5 mouse cellular contexts compared by ENCODE assay signal in the genomic region with DNA sequence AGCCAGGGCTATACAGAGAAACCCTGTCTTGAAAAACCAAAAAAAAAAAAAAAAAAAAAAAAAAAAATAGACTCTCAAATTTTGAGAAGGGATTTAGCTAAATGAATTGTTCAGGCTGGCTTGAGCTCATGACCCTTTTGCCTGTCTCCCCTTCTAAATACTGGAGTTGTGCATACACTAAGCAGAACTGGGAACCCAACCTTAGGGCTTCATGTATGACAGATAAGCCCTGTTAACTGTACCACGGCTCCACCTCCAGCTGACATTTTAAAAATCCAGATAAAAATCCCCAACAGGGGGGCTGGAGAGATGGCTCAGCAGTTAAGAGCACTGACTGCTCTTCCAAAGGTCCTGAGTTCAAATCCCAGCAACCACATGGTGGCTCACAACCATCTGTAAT. TPM values are rescaled to one million over a fixed set of nuclear protein-coding genes. Genes with fewer than 3 reads are reported as not detected.
DNase-seq lines count a peak whose midpoint lies in the region; ATAC-seq and TF ChIP-seq lines count a peak whose summit lies in the region.
"Not testable (repeated sequence)": the region's sequence is repeated elsewhere in the genome, so short reads cannot be mapped to it uniquely, and the experiment has no call there.

No protein-coding gene starts in this region.

- ATAC-seq in liver, embryonic 11.5 days (replicated peaks; ENCODE audit: low FRiP score): 0 out of 2 replicates have a peak, but pooled peaks have one; percentile 24
- ATAC-seq in liver, embryonic 12.5 days: 0 out of 2 replicates have a peak, but pooled peaks have one; percentile 36

- H3K27me3 ChIP-seq in MEL (ENCODE audit: control insufficient read depth in 1 of 2, insufficient read depth in 2 of 2, low read length in 2 of 2); liver, embryonic 11.5 days (replicated peaks; ENCODE audit: control insufficient read depth, insufficient read depth, low read length); liver, embryonic 12.5 days (replicated peaks): not testable (repeated sequence)

- not testable (repeated sequence) for H3K9ac ChIP-seq in ES-E14 (ENCODE audit: insufficient read depth, low read depth, low read length, poor library complexity, severe bottlenecking); MEL (ENCODE audit: control insufficient read depth, low read depth, low read length, poor library complexity, severe bottlenecking); liver, embryonic 11.5 days (ENCODE audit: low read depth, low read length); liver, embryonic 12.5 days

- not testable (repeated sequence) for H3K4me1 ChIP-seq in ES-E14 (ENCODE audit: control insufficient read depth in 2 of 2, insufficient read depth in 2 of 2, low read length in 2 of 2, poor library complexity in 1 of 2); MEL (ENCODE audit: control insufficient read depth in 1 of 2, insufficient read depth in 2 of 2, low read length in 2 of 2); liver, embryonic 11.5 days (replicated peaks; ENCODE audit: control insufficient read depth, insufficient read depth, low read length); liver, embryonic 12.5 days

- not testable (repeated sequence) for H3K27ac ChIP-seq in ES-E14 (ENCODE audit: insufficient read depth, low read depth, low read length, poor library complexity, severe bottlenecking); MEL (ENCODE audit: control insufficient read depth, low read depth, low read length); liver, embryonic 11.5 days (ENCODE audit: low read depth, low read length); liver, embryonic 12.5 days

- WGBS in liver, embryonic 11.5 days: 71% methylated on average over 1 of the region's 1 CpGs
- WGBS in liver, embryonic 12.5 days (ENCODE audit: insufficient replicate concordance): 35% methylated on average over 1 of the region's 1 CpGs

- not testable (repeated sequence) for DNase-seq in ES-E14 (ENCODE audit: low read depth, low spot score); liver, embryonic 11.5 days (ENCODE audit: low spot score)
- peak; percentile 60 for DNase-seq in MEL (ENCODE audit: low read depth, low spot score)
- DNase-seq in cerebellum, adult 9-11 months: peak; percentile 2

- H3K4me2 ChIP-seq in liver, embryonic 11.5 days; liver, embryonic 12.5 days: not testable (repeated sequence)

- in situ Hi-C loops in ES-E14 (cut with MboI; ENCODE audit: low sequenced_read_pairs in 2 of 2, unreplicated experiment in 2 of 2): not testable (repeated sequence)

- not testable (repeated sequence) for TF ChIP-seq CTCF in MEL (IDR thresholded peaks at IDR 0.05 in 2 of 3, conservative IDR thresholded peaks at IDR 0.05 in 1 of 3; ENCODE audit: control insufficient read depth in 1 of 3, insufficient read depth in 1 of 3, low read depth in 2 of 3, low read length in 3 of 3, poor library complexity in 1 of 3, severe bottlenecking in 1 of 3)

- not testable (repeated sequence) for TF ChIP-seq POLR2A in MEL (IDR thresholded peaks at IDR 0.05; ENCODE audit: control insufficient read depth in 1 of 2, insufficient read depth in 1 of 2, low read depth in 1 of 2, low read length in 2 of 2, poor library complexity in 1 of 2)

- not testable (repeated sequence) for TF ChIP-seq RAD21 in MEL (IDR thresholded peaks at IDR 0.05; ENCODE audit: low read depth, low read length)

- H3K4me3 ChIP-seq in ES-E14 (ENCODE audit: insufficient read depth in 1 of 2, low read depth in 1 of 2, low read length in 2 of 2, poor library complexity in 1 of 2, severe bottlenecking in 1 of 2); MEL (ENCODE audit: control insufficient read depth in 1 of 2, insufficient read depth in 1 of 2, low read depth in 2 of 2, low read length in 2 of 2); liver, embryonic 11.5 days (ENCODE audit: low read depth, low read length); liver, embryonic 12.5 days: not testable (repeated sequence)

- H3K79me2 ChIP-seq in MEL (ENCODE audit: control insufficient read depth, insufficient read depth, low read length, poor library complexity): not testable (repeated sequence)

- H3K36me3 ChIP-seq in ES-E14 (ENCODE audit: control insufficient read depth, insufficient read depth, low read length, poor library complexity, severe bottlenecking): peaks cover 30% of the 10 kb centered on the region
- not testable (repeated sequence) for H3K36me3 ChIP-seq in MEL (ENCODE audit: control insufficient read depth in 1 of 2, insufficient read depth in 2 of 2, low read length in 2 of 2)
- H3K36me3 ChIP-seq in liver, embryonic 11.5 days (ENCODE audit: control insufficient read depth, insufficient read depth, low read length): peaks cover 31% of the 10 kb centered on the region
- H3K36me3 ChIP-seq in liver, embryonic 12.5 days: peaks cover 42% of the 10 kb centered on the region

- not testable (repeated sequence) for TF ChIP-seq EP300 in MEL (IDR thresholded peaks at IDR 0.05; ENCODE audit: low read depth in 1 of 2, low read length in 2 of 2)

- not testable (repeated sequence) for H3K9me3 ChIP-seq in ES-E14 (ENCODE audit: control insufficient read depth, insufficient read depth, low read depth, low read length); MEL (replicated peaks; ENCODE audit: insufficient read depth, low read length); liver, embryonic 11.5 days (ENCODE audit: control insufficient read depth, low read length); liver, embryonic 12.5 days (replicated peaks)

TF ChIP-seq in ES-E14, 5 proteins besides CTCF, POLR2A, EP300 and RAD21:
- 0 out of 2 replicates have a peak, but pooled peaks have one; percentile 44 for TF ChIP-seq ZNF384 (IDR thresholded peaks at IDR 0.05; ENCODE audit: low read depth, low read length)

TF ChIP-seq in MEL, 35 proteins besides CTCF, POLR2A, EP300 and RAD21:
- TF ChIP-seq ZNF384 (IDR thresholded peaks at IDR 0.05; ENCODE audit: low read depth, low read length) (peak; percentile 66; the same call in 1 of the 2 replicates), ETS1 (IDR thresholded peaks at IDR 0.05; ENCODE audit: low read depth, low read length) (0 out of 2 replicates have a peak, but pooled peaks have one; percentile 18), TBP (IDR thresholded peaks at IDR 0.05; ENCODE audit: low read depth, low read length) (peak; percentile 86)
TF ChIP-seq in MEL: peak in this region for 3; not testable (repeated sequence) for 32.

RNA-seq across cellular contexts. Expression of gene Rpl41, which starts 6.5 kb away (rescaled TPM):
- total RNA-seq in ES-E14 (2012; rRNA removed) (5,552 and 6,346 TPM in 2 replicates), MEL (2012; rRNA removed) (6,649 and 6,931 TPM in 2 replicates)
- over 10,000 TPM in 1 of 2 experiments, 100 to 1,000 TPM in 1; 274 to 10,905 TPM for polyA plus RNA-seq in MEL (2012; ENCODE audit: insufficient read depth in 1 of 2, insufficient read length in 2 of 2, low read depth in 1 of 2, low replicate concordance in 2 of 2, missing spikeins in 1 of 2)
- 3,476 and 3,859 TPM in 2 replicates for polyA plus RNA-seq in liver, embryonic 11.5 days (2014; fragmentation: Nextera tagmentation; extraction: Ambion mirVana)
- 2,924 and 3,037 TPM in 2 replicates for polyA plus RNA-seq in liver, embryonic 12.5 days (2016; fragmentation: Nextera tagmentation; extraction: Ambion mirVana)

RNA-seq across cellular contexts. Expression of gene Zc3h10, which starts 8.0 kb away (rescaled TPM):
- total RNA-seq in ES-E14 (2012; rRNA removed) (18.8 and 19.5 TPM in 2 replicates), MEL (2012; rRNA removed) (14.2 and 14.6 TPM in 2 replicates)
- polyA plus RNA-seq in MEL (2012; ENCODE audit: insufficient read depth in 1 of 2, insufficient read length in 2 of 2, low read depth in 1 of 2, low replicate concordance in 2 of 2, missing spikeins in 1 of 2): 10 to 100 TPM in 1 of 2 experiments, not detected in 1; 17.3 TPM
- polyA plus RNA-seq in liver, embryonic 11.5 days (2014; fragmentation: Nextera tagmentation; extraction: Ambion mirVana): 9.9 and 11.1 TPM in 2 replicates
- 7.7 and 8.1 TPM in 2 replicates for polyA plus RNA-seq in liver, embryonic 12.5 days (2016; fragmentation: Nextera tagmentation; extraction: Ambion mirVana)

RNA-seq across cellular contexts. Expression of gene Pa2g4, which starts 10.2 kb away (rescaled TPM):
- total RNA-seq in ES-E14 (2012; rRNA removed) (127 and 170 TPM in 2 replicates), MEL (2012; rRNA removed) (232 and 235 TPM in 2 replicates)
- 100 to 1,000 TPM; 298 to 663 TPM for polyA plus RNA-seq in MEL (2012; ENCODE audit: insufficient read depth in 1 of 2, insufficient read length in 2 of 2, low read depth in 1 of 2, low replicate concordance in 2 of 2, missing spikeins in 1 of 2)
- polyA plus RNA-seq in liver, embryonic 11.5 days (2014; fragmentation: Nextera tagmentation; extraction: Ambion mirVana): 384 and 397 TPM in 2 replicates
- polyA plus RNA-seq in liver, embryonic 12.5 days (2016; fragmentation: Nextera tagmentation; extraction: Ambion mirVana): 233 and 242 TPM in 2 replicates

RNA-seq across cellular contexts. Expression of gene Esyt1, which starts 29.9 kb away (rescaled TPM):
- 62.7 and 135 TPM in 2 replicates for total RNA-seq in ES-E14 (2012; rRNA removed)
- total RNA-seq in MEL (2012; rRNA removed): 35.1 and 35.9 TPM in 2 replicates
- 10 to 100 TPM; 53.4 to 57.0 TPM for polyA plus RNA-seq in MEL (2012; ENCODE audit: insufficient read depth in 1 of 2, insufficient read length in 2 of 2, low read depth in 1 of 2, low replicate concordance in 2 of 2, missing spikeins in 1 of 2)
- 19.1 TPM in 2 replicates for polyA plus RNA-seq in liver, embryonic 11.5 days (2014; fragmentation: Nextera tagmentation; extraction: Ambion mirVana)
- polyA plus RNA-seq in liver, embryonic 12.5 days (2016; fragmentation: Nextera tagmentation; extraction: Ambion mirVana): 15.0 and 16.0 TPM in 2 replicates

RNA-seq across cellular contexts. Expression of gene Erbb3, which starts 33.9 kb away (rescaled TPM):
- 24.9 and 30.3 TPM in 2 replicates for total RNA-seq in ES-E14 (2012; rRNA removed)
- 0.39 and 0.42 TPM in 2 replicates for total RNA-seq in MEL (2012; rRNA removed)
- under 1 TPM in 1 of 2 experiments, not detected in 1; 0.29 TPM for polyA plus RNA-seq in MEL (2012; ENCODE audit: insufficient read depth in 1 of 2, insufficient read length in 2 of 2, low read depth in 1 of 2, low replicate concordance in 2 of 2, missing spikeins in 1 of 2)
- polyA plus RNA-seq in liver, embryonic 11.5 days (2014; fragmentation: Nextera tagmentation; extraction: Ambion mirVana): 3.0 and 3.7 TPM in 2 replicates
- 1.8 TPM in 2 replicates for polyA plus RNA-seq in liver, embryonic 12.5 days (2016; fragmentation: Nextera tagmentation; extraction: Ambion mirVana)
